Mouse (Mus musculus): ENCODE data around the gene Gpr3. TPM values are rescaled to one million over a fixed set of nuclear protein-coding genes. Genes with fewer than 3 reads are reported as not detected.
A peak's percentile ranks its signal among the peaks of the same experiment; 100 is the strongest.

Gpr3 gene
- polyA plus RNA-seq, 1 experiment from 2014 or later = 0.47 TPM

GRCm38 (mm10) chr4:133212562-133213267, 379 bp upstream of the Gpr3 start:
- ATAC-seq (ENCODE audit: insufficient number of reproducible peaks, low FRiP score, low TSS enrichment, low read depth) (peak; percentile 74), DNase-seq (ENCODE audit: low spot score) (peak; percentile 85)
- H3K27ac ChIP-seq (replicated peaks; ENCODE audit: low read depth, low read length) = no peak overlapping the region
- 1% methylated on average over 44 of the region's 44 CpGs for WGBS
- 0 out of 2 replicates have a peak overlapping the region, but pooled peaks have one; percentile 14 for H3K9ac ChIP-seq (ENCODE audit: low read length)
- H3K27me3 ChIP-seq (ENCODE audit: control insufficient read depth, insufficient read depth, low read length) = peaks cover 22% of the 10 kb centered on the region
- peak overlapping the region; percentile 66 for H3K4me3 ChIP-seq (ENCODE audit: low read depth, low read length)
- no peaks in the 10 kb centered on the region for H3K9me3 ChIP-seq (ENCODE audit: control insufficient read depth, low read length)
- peaks cover 13% of the 10 kb centered on the region for H3K4me1 ChIP-seq (ENCODE audit: control insufficient read depth, insufficient read depth, low read length)
- peak overlapping the region; percentile 95 for H3K4me2 ChIP-seq (ENCODE audit: low read depth, severe bottlenecking)
- no peaks in the 10 kb centered on the region for H3K36me3 ChIP-seq (ENCODE audit: control insufficient read depth, insufficient read depth, low read length)

DNA sequence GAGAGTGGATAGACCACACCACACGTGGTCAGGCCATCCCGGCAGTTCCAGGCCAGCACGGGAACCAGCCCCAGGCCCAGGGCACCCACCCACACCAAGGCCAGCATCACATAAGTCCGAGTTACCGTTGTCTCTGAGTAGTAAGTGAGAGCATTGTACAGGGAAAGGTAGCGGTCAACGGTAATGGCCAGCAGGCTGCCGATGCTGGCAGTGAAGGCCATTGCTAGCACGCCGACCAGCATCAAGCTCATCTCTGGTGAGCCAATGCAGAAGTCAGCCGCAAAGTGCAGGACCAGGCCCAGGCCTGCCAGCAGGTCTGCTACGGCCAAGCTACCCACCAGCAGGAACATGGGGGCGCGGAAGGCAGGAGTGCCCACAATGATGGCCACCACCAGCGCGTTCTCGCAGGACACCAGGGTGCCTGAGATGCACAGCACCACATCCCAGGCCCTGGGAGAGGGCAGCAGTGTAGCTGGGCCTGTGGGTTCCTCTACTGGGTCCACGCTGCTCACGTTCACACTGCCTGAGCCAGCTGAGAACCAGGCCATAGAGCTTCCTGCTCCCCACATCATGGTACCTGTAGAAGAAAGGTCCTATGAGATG, 1.4 kb downstream of the Gpr3 start:
- no peak for DNase-seq (ENCODE audit: low spot score)
- no peak overlapping the region for H3K4me3 ChIP-seq (ENCODE audit: low read depth, low read length)
- no peak overlapping the region for H3K9ac ChIP-seq (ENCODE audit: low read length)
- H3K27ac ChIP-seq (replicated peaks; ENCODE audit: low read depth, low read length) = no peak overlapping the region
- no peaks in the 10 kb centered on the region for H3K9me3 ChIP-seq (ENCODE audit: control insufficient read depth, low read length)
- H3K4me1 ChIP-seq (ENCODE audit: control insufficient read depth, insufficient read depth, low read length) = peaks cover 13% of the 10 kb centered on the region
- ATAC-seq (ENCODE audit: insufficient number of reproducible peaks, low FRiP score, low TSS enrichment, low read depth) = no peak
- no peaks in the 10 kb centered on the region for H3K36me3 ChIP-seq (ENCODE audit: control insufficient read depth, insufficient read depth, low read length)
- H3K27me3 ChIP-seq (ENCODE audit: control insufficient read depth, insufficient read depth, low read length) = peaks cover 22% of the 10 kb centered on the region
- WGBS = 94% methylated on average over 19 of the region's 19 CpGs
- no peak overlapping the region for H3K4me2 ChIP-seq (ENCODE audit: low read depth, severe bottlenecking)

DNA sequence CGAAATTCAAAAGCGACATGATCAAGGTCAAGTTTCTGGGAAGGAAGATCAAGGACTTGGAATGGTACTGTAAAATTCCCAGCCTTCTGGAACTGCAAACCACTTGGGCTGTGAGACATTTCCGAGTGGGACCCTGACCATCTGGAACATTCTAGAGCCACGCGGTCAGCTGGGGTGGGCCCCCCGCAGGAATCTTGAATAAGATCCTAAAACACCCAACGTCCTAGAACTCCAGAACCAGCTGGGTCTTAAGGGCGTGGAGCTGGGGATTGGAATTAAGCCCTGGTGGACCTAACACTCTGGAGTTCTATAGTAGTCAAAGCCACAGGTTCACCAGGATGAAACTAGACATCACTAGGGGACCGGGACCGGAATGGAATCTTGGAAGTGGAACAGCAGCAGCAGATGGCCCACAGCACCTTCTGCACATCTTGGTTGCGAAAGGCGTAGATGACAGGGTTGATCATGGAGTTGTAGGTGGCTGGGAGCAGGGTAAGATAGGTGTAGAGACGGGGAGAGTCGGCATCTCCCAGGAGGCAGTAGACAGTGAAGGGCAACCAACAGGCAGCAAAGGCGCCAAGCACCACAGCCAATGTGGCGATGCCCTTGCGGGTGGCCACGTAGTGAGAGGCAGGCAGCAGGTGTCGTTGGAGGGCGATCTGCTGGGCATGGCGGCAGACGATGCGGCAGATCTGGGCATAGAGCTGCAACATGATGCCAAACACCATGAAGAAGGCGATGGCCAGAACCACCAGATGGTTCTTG, 2.1 kb downstream of the Gpr3 start:
- DNase-seq (ENCODE audit: low spot score) = no peak
- Histone ChIP-seq H3K4me1 (ENCODE audit: control insufficient read depth, insufficient read depth, low read length) (peaks cover 13% of the 10 kb centered on the region), H3K4me2 (ENCODE audit: low read depth, severe bottlenecking) (no peak overlapping the region), H3K36me3 (ENCODE audit: control insufficient read depth, insufficient read depth, low read length) (no peaks in the 10 kb centered on the region), H3K4me3 (ENCODE audit: low read depth, low read length) (no peak overlapping the region), H3K9me3 (ENCODE audit: control insufficient read depth, low read length) (no peaks in the 10 kb centered on the region), H3K27ac (replicated peaks; ENCODE audit: low read depth, low read length) (no peak overlapping the region), H3K9ac (ENCODE audit: low read length) (no peak overlapping the region), H3K27me3 (ENCODE audit: control insufficient read depth, insufficient read depth, low read length) (peaks cover 22% of the 10 kb centered on the region)
- no peak for ATAC-seq (ENCODE audit: insufficient number of reproducible peaks, low FRiP score, low TSS enrichment, low read depth)
- 92% methylated on average over 24 of the region's 24 CpGs for WGBS

DNA sequence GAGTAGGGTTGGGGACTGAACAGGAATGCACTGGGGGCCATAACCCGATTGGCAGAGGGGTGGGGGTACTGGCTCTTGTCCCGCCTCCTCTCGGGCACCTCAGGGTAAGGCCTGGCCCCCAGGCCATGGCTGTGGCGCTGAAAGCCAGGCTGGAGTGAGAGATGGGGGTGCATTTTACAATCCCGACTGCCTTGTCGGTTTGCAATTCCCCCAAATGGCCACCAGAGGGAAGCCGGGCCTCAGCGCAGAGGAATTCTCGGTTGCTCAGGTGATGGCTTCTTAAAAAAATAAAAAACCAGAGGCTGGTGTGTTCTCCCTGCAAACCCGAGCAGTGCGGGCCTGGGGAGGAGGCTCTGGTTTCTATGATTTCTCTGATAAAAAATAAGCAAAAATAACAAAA, 3.0 kb downstream of the Gpr3 start:
- DNase-seq (ENCODE audit: low spot score) (peak; percentile 80), ATAC-seq (ENCODE audit: insufficient number of reproducible peaks, low FRiP score, low TSS enrichment, low read depth) (no peak)
- no peak overlapping the region for H3K4me3 ChIP-seq (ENCODE audit: low read depth, low read length)
- peaks cover 22% of the 10 kb centered on the region for H3K27me3 ChIP-seq (ENCODE audit: control insufficient read depth, insufficient read depth, low read length)
- no peak overlapping the region for H3K27ac ChIP-seq (replicated peaks; ENCODE audit: low read depth, low read length)
- peaks cover 19% of the 10 kb centered on the region for H3K4me1 ChIP-seq (ENCODE audit: control insufficient read depth, insufficient read depth, low read length)
- H3K4me2 ChIP-seq (ENCODE audit: low read depth, severe bottlenecking) = no peak overlapping the region
- whole genome bisulfite sequencing = 5% methylated on average over 11 of the region's 11 CpGs
- no peaks in the 10 kb centered on the region for H3K9me3 ChIP-seq (ENCODE audit: control insufficient read depth, low read length)
- no peak overlapping the region for H3K9ac ChIP-seq (ENCODE audit: low read length)
- no peaks in the 10 kb centered on the region for H3K36me3 ChIP-seq (ENCODE audit: control insufficient read depth, insufficient read depth, low read length)

DNA sequence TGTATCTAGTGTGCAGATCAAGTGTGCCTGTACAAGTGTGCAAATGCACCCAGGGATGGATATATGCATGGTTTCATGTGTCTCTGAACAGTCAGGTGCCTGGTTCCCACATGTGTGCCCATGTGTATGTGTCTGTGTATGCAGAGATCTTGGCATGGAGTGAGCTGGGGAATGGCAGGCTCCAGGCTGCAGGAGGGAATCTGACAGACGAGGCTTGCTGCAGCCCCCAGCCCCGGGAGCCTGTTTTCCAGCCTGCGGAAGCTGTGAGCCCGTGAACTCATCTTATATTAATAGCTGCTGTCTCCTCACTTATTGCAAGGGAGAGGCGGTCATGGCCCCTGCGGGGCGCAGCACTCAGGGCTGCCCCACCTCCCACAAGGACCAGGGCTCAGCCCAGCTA, 8.0 kb downstream of the Gpr3 start:
- ATAC-seq (ENCODE audit: insufficient number of reproducible peaks, low FRiP score, low TSS enrichment, low read depth) (no peak), DNase-seq (ENCODE audit: low spot score) (no peak)
- no peaks in the 10 kb centered on the region for H3K9me3 ChIP-seq (ENCODE audit: control insufficient read depth, low read length)
- H3K4me3 ChIP-seq (ENCODE audit: low read depth, low read length) = no peak overlapping the region
- peaks cover 25% of the 10 kb centered on the region for H3K4me1 ChIP-seq (ENCODE audit: control insufficient read depth, insufficient read depth, low read length)
- H3K4me2 ChIP-seq (ENCODE audit: low read depth, severe bottlenecking) = no peak overlapping the region
- H3K36me3 ChIP-seq (ENCODE audit: control insufficient read depth, insufficient read depth, low read length) = no peaks in the 10 kb centered on the region
- no peaks in the 10 kb centered on the region for H3K27me3 ChIP-seq (ENCODE audit: control insufficient read depth, insufficient read depth, low read length)
- 42% methylated on average over 7 of the region's 7 CpGs for WGBS
- H3K9ac ChIP-seq (ENCODE audit: low read length) = peak overlapping the region; percentile 22; the same call in 1 of the 2 replicates
- no peak overlapping the region for H3K27ac ChIP-seq (replicated peaks; ENCODE audit: low read depth, low read length)

DNA sequence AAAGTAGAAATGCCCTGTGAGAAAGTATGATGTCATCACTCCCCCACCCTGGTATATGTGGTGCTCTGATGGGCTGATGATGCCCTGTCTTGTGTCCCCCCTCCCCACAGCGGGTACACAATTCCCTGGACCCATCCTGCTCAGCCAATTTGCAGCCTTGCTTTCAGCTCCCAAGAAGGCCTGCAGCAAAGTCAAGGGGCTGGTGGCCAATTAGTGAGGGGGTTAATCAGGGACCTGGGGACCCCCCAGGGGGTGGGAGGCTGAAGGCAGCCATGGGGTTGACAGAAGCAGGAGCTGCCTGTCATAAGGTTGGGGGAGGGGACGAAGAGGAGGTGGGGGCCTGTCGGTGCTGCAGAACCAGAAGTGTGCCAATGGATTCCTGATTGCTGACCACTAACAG, 8.7 kb downstream of the Gpr3 start:
- Histone ChIP-seq H3K9ac (ENCODE audit: low read length) (no peak overlapping the region), H3K27ac (replicated peaks; ENCODE audit: low read depth, low read length) (no peak overlapping the region), H3K4me2 (ENCODE audit: low read depth, severe bottlenecking) (no peak overlapping the region), H3K9me3 (ENCODE audit: control insufficient read depth, low read length) (no peaks in the 10 kb centered on the region), H3K36me3 (ENCODE audit: control insufficient read depth, insufficient read depth, low read length) (no peaks in the 10 kb centered on the region), H3K4me3 (ENCODE audit: low read depth, low read length) (no peak overlapping the region), H3K27me3 (ENCODE audit: control insufficient read depth, insufficient read depth, low read length) (no peaks in the 10 kb centered on the region), H3K4me1 (ENCODE audit: control insufficient read depth, insufficient read depth, low read length) (peaks cover 33% of the 10 kb centered on the region)
- ATAC-seq (ENCODE audit: insufficient number of reproducible peaks, low FRiP score, low TSS enrichment, low read depth) (no peak), DNase-seq (ENCODE audit: low spot score) (no peak)
- WGBS = 68% methylated on average over 3 of the region's 3 CpGs

- ATAC-seq (ENCODE audit: insufficient number of reproducible peaks, low FRiP score, low TSS enrichment, low read depth) (no peak), DNase-seq (ENCODE audit: low spot score) (no peak)
- Histone ChIP-seq H3K9me3 (ENCODE audit: control insufficient read depth, low read length) (no peaks in the 10 kb centered on the region), H3K4me2 (ENCODE audit: low read depth, severe bottlenecking) (no peak overlapping the region), H3K4me1 (ENCODE audit: control insufficient read depth, insufficient read depth, low read length) (peaks cover 46% of the 10 kb centered on the region), H3K27me3 (ENCODE audit: control insufficient read depth, insufficient read depth, low read length) (no peaks in the 10 kb centered on the region), H3K36me3 (ENCODE audit: control insufficient read depth, insufficient read depth, low read length) (no peaks in the 10 kb centered on the region), H3K4me3 (ENCODE audit: low read depth, low read length) (no peak overlapping the region), H3K27ac (replicated peaks; ENCODE audit: low read depth, low read length) (no peak overlapping the region), H3K9ac (ENCODE audit: low read length) (no peak overlapping the region)
- 95% methylated on average over 3 of the region's 3 CpGs for WGBS
Measured at GRCm38 (mm10) chr4:133202254-133202653, 10.1 kb downstream of the Gpr3 start.

- Histone ChIP-seq H3K4me1 (ENCODE audit: control insufficient read depth, insufficient read depth, low read length) (peaks cover 57% of the 10 kb centered on the region), H3K4me3 (ENCODE audit: low read depth, low read length) (no peak overlapping the region), H3K27ac (replicated peaks; ENCODE audit: low read depth, low read length) (no peak overlapping the region), H3K36me3 (ENCODE audit: control insufficient read depth, insufficient read depth, low read length) (no peaks in the 10 kb centered on the region), H3K9ac (ENCODE audit: low read length) (no peak overlapping the region), H3K4me2 (ENCODE audit: low read depth, severe bottlenecking) (no peak overlapping the region), H3K9me3 (ENCODE audit: control insufficient read depth, low read length) (no peaks in the 10 kb centered on the region), H3K27me3 (ENCODE audit: control insufficient read depth, insufficient read depth, low read length) (no peaks in the 10 kb centered on the region)
- DNase-seq (ENCODE audit: low spot score) (peak; percentile 64), ATAC-seq (ENCODE audit: insufficient number of reproducible peaks, low FRiP score, low TSS enrichment, low read depth) (no peak)
- WGBS = 61% methylated on average over 8 of the region's 8 CpGs
Measured at GRCm38 (mm10) chr4:133201006-133201771, 11.1 kb downstream of the Gpr3 start.
